Mouse (Mus musculus) R1 (cell line): ENCODE measurements around the gene Agpat2.

Source experiments
- DNase-seq: peaks from one replicate; pipeline ENCODE4 v3.0.0-alpha.2; 2018; ENCODE audit warnings: low read depth, low spot score

The Agpat2 gene

GRCm38 (mm10) chr2:26575865-26576264, 28.4 kb downstream of the Agpat2 start:
- peak; percentile 62 for DNase-seq

- no peak for DNase-seq
Observed at GRCm38 (mm10) chr2:26575378-26575777, 28.8 kb downstream of the Agpat2 start.

GRCm38 (mm10) chr2:26574862-26575261, 29.4 kb downstream of the Agpat2 start:
- no peak for DNase-seq

GRCm38 (mm10) chr2:26573807-26574206, 30.4 kb downstream of the Agpat2 start:
- DNase-seq, result no peak

- DNase-seq, result no peak
Observed at GRCm38 (mm10) chr2:26573396-26573795, 30.8 kb downstream of the Agpat2 start.

GRCm38 (mm10) chr2:26571826-26572225, 32.4 kb downstream of the Agpat2 start:
- DNase-seq, result no peak

- DNase-seq, result no peak
Observed at GRCm38 (mm10) chr2:26571400-26571799, 32.8 kb downstream of the Agpat2 start.

GRCm38 (mm10) chr2:26570034-26570433, 34.2 kb downstream of the Agpat2 start:
- DNase-seq, result peak; percentile 80

- peak; percentile 25 for DNase-seq
Observed at GRCm38 (mm10) chr2:26566221-26566620, 38.0 kb downstream of the Agpat2 start.

- DNase-seq, result peak; percentile 82
Observed at GRCm38 (mm10) chr2:26561351-26562016, 42.7 kb downstream of the Agpat2 start.

GRCm38 (mm10) chr2:26560506-26560905, 43.7 kb downstream of the Agpat2 start:
- no peak for DNase-seq

GRCm38 (mm10) chr2:26556535-26556993, 47.7 kb downstream of the Agpat2 start:
- no peak for DNase-seq

- DNase-seq, result no peak
Observed at GRCm38 (mm10) chr2:26555076-26555475, 49.1 kb downstream of the Agpat2 start.

GRCm38 (mm10) chr2:26553904-26554303, 50.3 kb downstream of the Agpat2 start:
- no peak for DNase-seq

- DNase-seq, result no peak
Observed at GRCm38 (mm10) chr2:26552066-26552465, 52.2 kb downstream of the Agpat2 start.

- no peak for DNase-seq
Observed at GRCm38 (mm10) chr2:26551446-26551845, 52.8 kb downstream of the Agpat2 start.

GRCm38 (mm10) chr2:26550777-26551176, 53.4 kb downstream of the Agpat2 start:
- DNase-seq, result no peak

- DNase-seq, result no peak
Observed at GRCm38 (mm10) chr2:26550205-26550604, 54.0 kb downstream of the Agpat2 start.

- DNase-seq, result no peak
Observed at GRCm38 (mm10) chr2:26549801-26550200, 54.4 kb downstream of the Agpat2 start.

- DNase-seq, result peak; percentile 15
Observed at GRCm38 (mm10) chr2:26547481-26547880, 56.7 kb downstream of the Agpat2 start.

- DNase-seq, result no peak
Observed at GRCm38 (mm10) chr2:26544265-26544664, 60.0 kb downstream of the Agpat2 start.

GRCm38 (mm10) chr2:26543768-26544167, 60.4 kb downstream of the Agpat2 start:
- no peak for DNase-seq

GRCm38 (mm10) chr2:26543155-26543554, 61.1 kb downstream of the Agpat2 start:
- DNase-seq, result no peak
